Mouse (Mus musculus) megakaryocyte, adult 5-6 weeks (primary cell): ENCODE measurements around the gene Sirpb1b. TPM values are rescaled to one million over a fixed set of nuclear protein-coding genes. Genes with fewer than 3 reads are reported as not detected.
A peak's percentile ranks its signal among the peaks of the same experiment; 100 is the strongest.
"Not testable (repeated sequence)": the region's sequence is repeated elsewhere in the genome, so short reads cannot be mapped to it uniquely, and the experiment has no call there.

Experiments
- ATAC-seq: 2 replicates; pipeline ENCODE4 v1.8.0; 2016; ENCODE audit warnings: mild to moderate bottlenecking, inconsistent platforms; ENCODE audit not compliant: poor library complexity, severe bottlenecking
- total RNA-seq, 2 experiments: library from RNA; stranded (forward) in 1 of 2; stranded (reverse) in 1 of 2; fragments of 153-499, 151-499 nt in 1 of 2; fragments of 221-1000, 200-1000 nt in 1 of 2; gene quantifications; 2 replicates each; pipeline versions ENCODE4 v1.2.3 to v1.2.4; 2015 to 2017

The Sirpb1b gene
- total RNA-seq (2015), result 64.0 and 72.7 TPM in 2 replicates
- total RNA-seq (2017), result 26.8 and 30.3 TPM in 2 replicates

DNA sequence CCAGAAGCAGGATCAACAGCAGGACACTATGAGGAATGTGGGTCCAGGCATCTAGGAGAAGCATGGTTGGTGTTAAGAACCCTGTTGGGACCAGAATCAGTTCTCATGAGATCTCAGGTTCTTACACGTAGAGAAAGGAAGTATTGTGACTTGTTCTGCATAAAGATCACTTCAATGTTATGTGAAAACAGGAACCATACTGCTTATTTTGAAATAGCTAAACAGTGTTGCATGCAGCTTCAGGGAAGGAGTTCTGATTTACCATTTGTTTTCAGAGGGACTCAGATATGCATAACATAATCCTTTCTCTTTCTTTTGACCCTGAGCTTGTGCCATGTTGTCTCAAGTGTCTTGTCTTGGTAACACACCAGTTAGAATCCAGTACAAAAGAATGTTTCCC, at the start of gene Sirpb1b:
Sirpb1b (minus strand) TSS at position 179 of the 400 bp plus-strand sequence.
- peak; percentile 88 for ATAC-seq

DNA sequence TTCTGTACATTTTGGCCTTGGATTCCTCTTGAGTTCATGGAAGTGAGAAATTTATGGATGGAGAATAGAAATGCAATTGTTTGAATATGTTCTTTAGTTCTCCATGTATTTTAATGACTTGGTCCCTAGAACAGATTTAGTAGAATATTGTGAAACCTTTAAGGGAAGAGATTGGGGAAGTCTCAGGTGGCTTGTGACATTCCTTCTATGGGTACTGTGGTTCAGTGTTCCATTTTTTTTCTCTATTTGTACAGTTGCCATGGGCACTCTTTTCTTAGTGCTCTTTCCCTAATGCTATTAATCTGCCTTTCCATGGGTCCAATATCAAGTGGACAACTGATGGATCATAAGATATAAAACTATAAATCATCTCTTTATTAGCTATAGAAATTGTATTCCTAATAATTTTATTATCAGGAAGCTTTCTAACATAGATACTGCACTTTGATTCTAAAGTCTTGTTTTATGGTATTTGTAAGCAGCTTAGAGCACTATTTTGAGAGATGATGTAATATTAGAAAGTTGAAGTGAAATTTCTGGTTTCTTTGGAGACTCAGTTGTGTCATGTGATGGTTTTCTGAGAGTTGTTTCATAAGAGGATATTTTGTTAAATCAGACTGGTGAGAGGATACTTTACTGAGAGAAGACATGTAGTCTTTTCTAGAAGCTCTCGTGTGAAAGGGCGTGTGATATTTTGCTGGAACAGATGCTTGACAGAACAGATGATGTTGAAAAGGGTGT, 15.7 kb upstream of the Sirpb1b start:
- peak; percentile 61 for ATAC-seq

DNA sequence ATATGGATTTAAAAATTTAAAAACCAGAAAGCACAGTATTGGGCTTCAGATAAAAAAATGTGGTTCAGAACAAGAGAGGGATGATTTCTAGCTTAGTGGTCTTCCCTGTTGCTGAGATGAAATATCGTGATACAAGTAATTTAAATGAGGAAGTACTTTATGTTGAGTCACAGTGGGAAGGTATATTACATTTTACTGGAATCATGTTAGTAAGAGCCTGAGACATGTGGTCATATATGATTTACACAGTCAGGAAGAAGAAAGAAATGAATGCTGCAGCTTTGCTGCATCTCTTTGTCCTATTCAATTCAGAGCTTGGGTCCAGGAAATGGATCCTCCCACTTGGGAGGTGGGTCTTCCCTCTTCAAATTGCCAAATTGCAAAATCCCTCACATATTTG, 11.8 kb upstream of the Sirpb1b start:
- ATAC-seq, result peak; percentile 85

DNA sequence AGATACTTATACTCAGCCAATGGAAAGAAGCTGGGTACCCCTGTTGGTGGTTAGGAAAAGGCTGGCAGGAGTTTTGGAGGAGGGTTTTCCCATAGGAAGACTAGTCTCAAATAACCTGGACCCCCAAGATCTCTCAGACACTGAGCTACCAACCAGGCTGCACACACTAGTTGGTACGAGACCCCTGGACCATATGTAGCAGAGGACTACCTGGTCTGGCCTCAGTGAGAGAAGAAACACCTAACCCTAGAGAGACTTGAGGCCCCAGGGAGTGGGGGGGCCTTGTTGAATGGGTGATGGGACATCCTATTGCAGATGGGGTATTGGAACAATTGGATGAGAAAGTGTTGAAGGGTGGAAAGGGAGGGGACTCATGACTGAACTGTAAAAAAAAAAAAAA, 8.6 kb upstream of the Sirpb1b start:
- ATAC-seq, result no peak

DNA sequence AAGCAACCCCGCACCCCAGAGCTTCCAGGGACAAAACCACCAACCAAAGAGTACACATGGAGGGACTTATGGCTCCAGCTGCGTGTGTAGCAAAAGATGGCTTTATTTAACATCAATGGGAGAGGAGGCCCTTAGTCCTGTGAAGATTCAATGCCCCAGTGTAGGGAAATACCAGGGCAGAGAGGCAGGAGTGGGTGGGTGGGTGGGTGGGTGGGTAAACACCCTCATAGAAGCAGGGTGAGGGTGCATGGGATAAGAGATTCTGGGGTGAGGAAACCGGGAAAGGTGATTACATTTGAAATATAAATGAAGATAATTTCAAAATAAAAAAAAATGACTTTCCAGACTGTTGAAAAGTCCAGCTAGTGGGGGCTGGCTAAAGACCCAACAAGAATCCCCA, 8.1 kb upstream of the Sirpb1b start:
- not testable (repeated sequence) for ATAC-seq

DNA sequence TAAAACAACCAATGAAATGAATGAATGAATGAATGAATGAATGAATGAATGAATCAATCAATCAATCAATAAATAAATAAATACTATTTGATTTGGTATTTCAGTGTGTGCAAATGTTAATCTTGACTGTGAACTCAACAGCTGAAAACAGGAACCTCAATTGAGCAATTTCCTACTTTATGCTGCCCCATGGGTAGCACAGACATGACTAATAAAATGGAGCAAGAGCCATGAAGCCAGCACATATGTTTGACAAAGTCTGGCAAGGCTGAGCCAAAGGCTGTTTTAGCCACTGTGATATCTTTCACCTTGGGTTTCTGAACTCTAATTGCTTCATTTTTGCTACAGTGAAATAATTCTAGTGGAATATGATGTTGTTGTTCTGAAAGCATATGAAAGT, 1.6 kb upstream of the Sirpb1b start:
- ATAC-seq, result peak; percentile 93

DNA sequence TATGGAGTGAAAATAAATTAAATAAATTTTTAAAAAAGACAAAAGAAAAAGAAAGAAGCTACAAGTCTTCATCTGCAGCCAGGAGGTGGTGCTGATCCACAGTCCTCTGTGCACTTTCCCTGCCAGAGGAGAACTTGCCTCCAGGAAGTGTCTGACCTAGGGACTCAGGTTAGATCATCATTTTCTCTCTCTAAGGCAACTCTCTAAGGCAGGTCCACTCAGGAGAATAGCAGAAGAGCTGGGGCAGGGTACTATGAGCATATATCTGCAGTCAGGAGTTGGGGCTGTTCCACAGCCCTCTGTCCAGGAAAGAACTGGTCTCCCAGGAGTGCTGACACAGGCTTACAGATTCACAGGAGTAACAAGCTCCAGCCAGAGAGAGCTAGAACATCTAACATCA, 46.3 kb downstream of the Sirpb1b start:
- ATAC-seq, result no peak

DNA sequence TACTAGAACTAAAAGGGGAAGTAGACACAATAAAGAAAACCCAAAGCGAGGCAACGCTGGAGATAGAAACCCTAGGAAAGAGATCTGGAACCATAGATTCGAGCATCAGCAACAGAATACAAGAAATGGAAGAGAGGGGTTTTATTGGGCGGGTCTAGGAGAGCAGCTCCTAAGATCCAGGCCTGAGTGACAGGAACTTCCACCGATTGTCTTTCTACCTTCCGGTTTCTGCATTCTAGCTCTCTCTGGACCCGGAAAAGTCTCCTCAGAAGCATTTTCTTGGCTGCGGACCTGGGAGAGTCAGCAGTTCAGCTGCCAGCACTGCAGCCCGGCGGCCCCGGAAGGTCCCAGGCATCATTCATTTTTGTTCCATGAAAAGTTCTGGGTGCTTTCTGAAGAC, 61.3 kb downstream of the Sirpb1b start:
- peak; percentile 69 for ATAC-seq

DNA sequence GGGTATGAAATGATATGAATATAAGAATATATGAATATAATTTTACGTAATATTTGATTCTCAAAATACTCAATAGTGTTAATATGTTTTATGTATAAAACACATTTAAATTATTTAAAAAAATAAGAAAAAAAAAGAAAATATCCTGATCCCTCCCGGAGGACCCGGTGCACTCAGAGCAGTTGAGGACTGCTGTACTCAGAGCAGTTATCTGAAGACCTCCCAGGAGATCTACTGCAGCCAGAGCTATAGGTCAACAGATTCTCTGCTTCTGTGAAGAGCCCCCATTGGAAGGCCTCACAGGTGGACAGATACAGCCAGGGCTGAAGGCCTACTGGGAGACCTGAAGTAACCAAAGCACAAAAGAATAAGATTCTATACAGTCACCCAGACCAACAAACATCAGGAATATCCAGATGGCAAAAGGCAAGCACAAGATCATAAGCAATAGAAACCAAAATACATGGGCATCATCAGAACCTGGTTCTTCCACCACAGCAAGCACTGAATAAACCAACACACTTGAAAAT, 67.0 kb downstream of the Sirpb1b start:
- ATAC-seq, result not testable (repeated sequence)

DNA sequence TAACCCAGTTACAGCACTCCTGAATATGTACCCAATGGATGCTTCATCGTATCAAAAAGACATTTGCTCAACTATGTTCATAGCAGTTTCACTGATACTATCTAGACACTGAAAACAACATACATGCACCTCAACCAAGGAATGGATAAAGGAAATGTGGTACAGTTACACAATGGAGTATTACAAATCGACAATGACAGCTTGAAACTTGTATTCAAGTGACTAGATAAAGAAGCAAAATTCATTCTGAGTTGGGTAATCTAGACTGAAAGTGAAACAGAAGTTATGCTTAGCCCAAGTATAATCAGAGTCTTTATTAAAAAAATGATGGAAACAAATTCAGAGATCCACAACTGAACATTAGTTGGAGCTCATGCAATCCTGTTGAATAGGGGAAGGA, 100.0 kb downstream of the Sirpb1b start:
- peak; percentile 63 for ATAC-seq

DNA sequence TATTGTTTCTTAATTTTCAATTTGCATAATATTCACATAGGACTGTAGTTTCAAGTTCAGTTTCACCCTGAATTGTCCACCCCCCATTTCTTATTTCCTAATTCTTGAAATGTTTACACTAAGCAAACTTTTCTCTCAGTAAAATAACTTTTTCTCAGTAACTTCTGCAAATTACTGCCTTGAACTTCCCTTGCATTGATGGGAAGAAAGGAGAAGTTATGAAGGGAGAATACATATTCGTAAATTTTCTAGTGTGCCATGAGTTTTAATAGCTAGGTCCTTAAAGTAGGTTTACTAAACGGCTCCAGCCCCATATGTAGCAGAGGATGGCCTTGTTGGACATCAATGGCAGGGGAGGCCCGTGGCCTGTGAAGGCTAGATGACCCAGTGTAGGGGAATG, 104.7 kb downstream of the Sirpb1b start:
- ATAC-seq, result peak; percentile 85

Other genes starting within 250 kb of the Sirpb1b start
- gene Gm9733, start 242.8 kb downstream of the Sirpb1b start, total RNA-seq (2015), result 145 and 147 TPM in 2 replicates
- 94.2 and 98.9 TPM in 2 replicates for gene Gm9733, start 242.8 kb downstream of the Sirpb1b start, total RNA-seq (2017)
- 28.2 and 32.2 TPM in 2 replicates for gene Sirpb1a, start 148.5 kb downstream of the Sirpb1b start, total RNA-seq (2015)
- 11.5 and 16.6 TPM in 2 replicates for gene Sirpb1a, start 148.5 kb downstream of the Sirpb1b start, total RNA-seq (2017)